In genomic region chr7:123467961-123468360, GRCm38 (mm10) we compare ENCODE assay signal across 14 mouse cellular contexts. TPM values are rescaled to one million over a fixed set of nuclear protein-coding genes. Genes with fewer than 3 reads are reported as not detected.
"Had no signal": no experiment of that assay in that cellular context is flagged by ENCODE, and none has a peak within 500 bp of the region (broad histone marks: within the 10 kb centered on the region; RNA-seq: fewer than 3 reads in every experiment).

No protein-coding gene starts in this region.

- H3K4me3 ChIP-seq: left cerebral cortex, adult 2 months; limb, embryonic 15.5 days; liver, embryonic 12.5 days; midbrain, embryonic 10.5 days; midbrain, embryonic 15.5 days; neural tube, embryonic 13.5 days; stomach, embryonic 15.5 days had no signal

- DNase-seq: kidney, postnatal 14 days; lung, embryonic 14.5 days; lung, postnatal 10 days; lung, postnatal 4 days; right cerebral cortex, postnatal 14 days; thymus, postnatal 36 days had no signal

- ATAC-seq: liver, embryonic 12.5 days; midbrain, embryonic 15.5 days had no signal

- H3K9me3 ChIP-seq: limb, embryonic 15.5 days; liver, embryonic 12.5 days; midbrain, embryonic 10.5 days; midbrain, embryonic 15.5 days; stomach, embryonic 15.5 days had no signal

- H3K9ac ChIP-seq: limb, embryonic 15.5 days; liver, embryonic 12.5 days; lung, embryonic 14.5 days; midbrain, embryonic 15.5 days; neural tube, embryonic 13.5 days; stomach, embryonic 15.5 days had no signal

- H3K27ac ChIP-seq: left cerebral cortex, adult 2 months; limb, embryonic 15.5 days; liver, embryonic 12.5 days; midbrain, embryonic 10.5 days; midbrain, embryonic 15.5 days; neural tube, embryonic 13.5 days; stomach, embryonic 15.5 days had no signal

- H3K27me3 ChIP-seq: limb, embryonic 15.5 days; midbrain, embryonic 15.5 days; neural tube, embryonic 13.5 days; stomach, embryonic 15.5 days had no signal

- H3K4me1 ChIP-seq: limb, embryonic 15.5 days; midbrain, embryonic 10.5 days; midbrain, embryonic 15.5 days; neural tube, embryonic 13.5 days; stomach, embryonic 15.5 days had no signal

- H3K4me2 ChIP-seq: limb, embryonic 15.5 days; liver, embryonic 12.5 days; lung, embryonic 14.5 days; midbrain, embryonic 15.5 days; neural tube, embryonic 13.5 days; stomach, embryonic 15.5 days had no signal

- H3K36me3 ChIP-seq: limb, embryonic 15.5 days; liver, embryonic 12.5 days; midbrain, embryonic 10.5 days; midbrain, embryonic 15.5 days; neural tube, embryonic 13.5 days; stomach, embryonic 15.5 days had no signal

RNA-seq across cellular contexts. Expression of gene Aqp8, which starts 5.9 kb away (rescaled TPM):
- polyA plus RNA-seq: large intestine, adult 2 months; limb, embryonic 15.5 days; lung, embryonic 14.5 days; midbrain, embryonic 15.5 days; neural tube, embryonic 13.5 days had no signal
